Mouse (Mus musculus) lung, embryonic 15.5 days (tissue): ENCODE data around the gene Ppil1. TPM values are rescaled to one million over a fixed set of nuclear protein-coding genes. Genes with fewer than 3 reads are reported as not detected.
"Not testable (repeated sequence)": the region's sequence is repeated elsewhere in the genome, so short reads cannot be mapped to it uniquely, and the experiment has no call there.

Experiments
- ATAC-seq: fragments of 200-750 bp; cut with Nextera tagmentation; 2 replicates; pipeline ENCODE4 v1.8.0; 2017; ENCODE audit warnings: moderate number of reproducible peaks, borderline replicate concordance; ENCODE audit not compliant: low FRiP score, low TSS enrichment; ENCODE audit errors: extremely low read depth
- H3K27ac ChIP-seq: fragments of 300-500 bp; sonication (generic); 2 replicates; pipeline ENCODE4 v1.5.1; 2015; ENCODE audit warnings: moderate library complexity, mild to moderate bottlenecking, inconsistent platforms
- H3K27me3 ChIP-seq: fragments of 300-500 bp; sonication (generic); 2 replicates; pipeline ENCODE4 v1.6.1; 2015; ENCODE audit warnings: inconsistent platforms
- H3K36me3 ChIP-seq: fragments of 300-500 bp; sonication (generic); 2 replicates; pipeline ENCODE4 v1.6.1; 2015; ENCODE audit warnings: inconsistent platforms
- H3K4me1 ChIP-seq: fragments of 300-500 bp; sonication (generic); 2 replicates; pipeline ENCODE4 v1.6.1; 2015; ENCODE audit warnings: inconsistent platforms
- H3K4me2 ChIP-seq: fragments of 300-500 bp; sonication (generic); 2 replicates; pipeline ENCODE4 v1.6.1; 2015; ENCODE audit warnings: inconsistent platforms, mild to moderate bottlenecking, moderate library complexity
- H3K4me3 ChIP-seq: fragments of 300-500 bp; sonication (generic); 2 replicates; pipeline ENCODE4 v1.5.1; 2015; ENCODE audit warnings: mild to moderate bottlenecking, inconsistent platforms
- H3K9ac ChIP-seq: fragments of 300-500 bp; sonication (generic); 2 replicates; pipeline ENCODE4 v1.6.1; 2015; ENCODE audit warnings: inconsistent platforms
- H3K9me3 ChIP-seq: fragments of 300-500 bp; sonication (generic); 2 replicates; pipeline ENCODE4 v1.6.1; 2016; ENCODE audit warnings: inconsistent platforms
- WGBS: fragments of 180-500 bp; shearing (Covaris S2); methylation state at CpG from one replicate; pipeline ENCODE4 v1.1.7; 2015; 5-methylcytosine and 5-hydroxymethylcytosine counted together
- polyA plus RNA-seq: library from polyadenylated mRNA; unstranded; fragments of >200 nt; fragmentation: Nextera tagmentation; extraction: Ambion mirVana; gene quantifications from 2 replicates; pipeline ENCODE4 v1.2.1, GENCODE M21; 2015

Ppil1 gene
- polyA plus RNA-seq, 1 experiment from 2014 or later = 174 TPM

- Histone ChIP-seq H3K27ac (no peak overlapping the region), H3K9ac (no peak overlapping the region), H3K4me3 (no peak overlapping the region), H3K4me1 (peaks cover 68% of the 10 kb centered on the region), H3K27me3 (no peaks in the 10 kb centered on the region), H3K9me3 (no peaks in the 10 kb centered on the region), H3K4me2 (no peak overlapping the region), H3K36me3 (peaks cover 30% of the 10 kb centered on the region)
- no peak for ATAC-seq
- 86% methylated on average over 15 of the region's 15 CpGs for WGBS
Observed at GRCm38 (mm10) chr17:29260501-29260900, 3.5 kb downstream of the Ppil1 start.

- no peaks in the 10 kb centered on the region for H3K27me3 ChIP-seq
- no peak overlapping the region for H3K4me2 ChIP-seq
- ATAC-seq = 0 out of 2 replicates have a peak, but pooled peaks have one; percentile 36
- 6% methylated on average over 3 of the region's 3 CpGs for WGBS
- peaks cover 65% of the 10 kb centered on the region for H3K4me1 ChIP-seq
- no peaks in the 10 kb centered on the region for H3K9me3 ChIP-seq
- H3K36me3 ChIP-seq = peaks cover 38% of the 10 kb centered on the region
- no peak overlapping the region for H3K9ac ChIP-seq
- no peak overlapping the region for H3K4me3 ChIP-seq
- H3K27ac ChIP-seq = peak overlapping the region; percentile 67
Observed at GRCm38 (mm10) chr17:29259489-29259888, 4.5 kb downstream of the Ppil1 start.

GRCm38 (mm10) chr17:29258921-29259320 is 5.1 kb downstream of the Ppil1 start:
- Histone ChIP-seq H3K4me3 (no peak overlapping the region), H3K9ac (no peak overlapping the region), H3K4me2 (no peak overlapping the region), H3K9me3 (no peaks in the 10 kb centered on the region), H3K27ac (peak overlapping the region; percentile 67), H3K4me1 (peaks cover 65% of the 10 kb centered on the region), H3K36me3 (peaks cover 40% of the 10 kb centered on the region), H3K27me3 (no peaks in the 10 kb centered on the region)
- no peak for ATAC-seq
- 96% methylated on average over 2 of the region's 2 CpGs for WGBS

GRCm38 (mm10) chr17:29258025-29258558 is 5.9 kb downstream of the Ppil1 start:
- Histone ChIP-seq H3K9me3 (no peaks in the 10 kb centered on the region), H3K4me2 (no peak overlapping the region), H3K36me3 (peaks cover 44% of the 10 kb centered on the region), H3K9ac (no peak overlapping the region), H3K4me1 (peaks cover 67% of the 10 kb centered on the region), H3K27ac (peak overlapping the region; percentile 67), H3K4me3 (no peak overlapping the region), H3K27me3 (no peaks in the 10 kb centered on the region)
- ATAC-seq = no peak; the same call in 1 of the 2 replicates
- WGBS = 56% methylated on average over 10 of the region's 10 CpGs

- Histone ChIP-seq H3K4me3 (no peak overlapping the region), H3K4me2 (no peak overlapping the region), H3K27me3 (no peaks in the 10 kb centered on the region), H3K9ac (no peak overlapping the region), H3K27ac (peak overlapping the region; percentile 67), H3K9me3 (no peaks in the 10 kb centered on the region), H3K4me1 (peaks cover 69% of the 10 kb centered on the region), H3K36me3 (peaks cover 46% of the 10 kb centered on the region)
- 79% methylated on average over 10 of the region's 10 CpGs for WGBS
- no peak for ATAC-seq
Observed at GRCm38 (mm10) chr17:29257001-29257511, 6.9 kb downstream of the Ppil1 start.

- H3K4me3 ChIP-seq = no peak overlapping the region
- ATAC-seq = no peak
- H3K36me3 ChIP-seq = peaks cover 47% of the 10 kb centered on the region
- H3K9ac ChIP-seq = no peak overlapping the region
- H3K4me2 ChIP-seq = no peak overlapping the region
- H3K4me1 ChIP-seq = peaks cover 69% of the 10 kb centered on the region
- H3K27me3 ChIP-seq = no peaks in the 10 kb centered on the region
- peak overlapping the region; percentile 67; the same call in 1 of the 2 replicates for H3K27ac ChIP-seq
- WGBS = 72% methylated on average over 6 of the region's 6 CpGs
- H3K9me3 ChIP-seq = no peaks in the 10 kb centered on the region
Observed at GRCm38 (mm10) chr17:29256507-29256906, 7.5 kb downstream of the Ppil1 start.

- H3K4me3 ChIP-seq, H3K9me3 ChIP-seq, H3K27ac ChIP-seq, ATAC-seq, H3K4me2 ChIP-seq, H3K27me3 ChIP-seq, H3K9ac ChIP-seq: not testable (repeated sequence)
- peaks cover 50% of the 10 kb centered on the region for H3K36me3 ChIP-seq
- peaks cover 74% of the 10 kb centered on the region for H3K4me1 ChIP-seq
- WGBS = 91% methylated on average over 6 of the region's 6 CpGs
Observed at GRCm38 (mm10) chr17:29254784-29255183, 9.2 kb downstream of the Ppil1 start.

- peaks cover 72% of the 10 kb centered on the region for H3K4me1 ChIP-seq
Observed at GRCm38 (mm10) chr17:29253684-29254083, 10.3 kb downstream of the Ppil1 start.

GRCm38 (mm10) chr17:29253236-29253635 is 10.8 kb downstream of the Ppil1 start:
- Histone ChIP-seq H3K27me3 (no peaks in the 10 kb centered on the region), H3K9me3 (no peaks in the 10 kb centered on the region), H3K4me1 (peaks cover 70% of the 10 kb centered on the region), H3K36me3 (peaks cover 53% of the 10 kb centered on the region), H3K9ac (no peak overlapping the region), H3K4me3 (no peak overlapping the region), H3K27ac (no peak overlapping the region), H3K4me2 (no peak overlapping the region)
- 84% methylated on average over 2 of the region's 2 CpGs for WGBS
- no peak for ATAC-seq

More at GRCm38 (mm10) chr17:29253684-29254083, 10.3 kb downstream of the Ppil1 start:
- WGBS = 66% methylated on average over 9 of the region's 9 CpGs
- Histone ChIP-seq H3K9me3 (no peaks in the 10 kb centered on the region), H3K4me2 (no peak overlapping the region), H3K27ac (0 out of 2 replicates have a peak overlapping the region, but pooled peaks have one; percentile 24), H3K27me3 (no peaks in the 10 kb centered on the region), H3K36me3 (peaks cover 53% of the 10 kb centered on the region), H3K9ac (peak overlapping the region; percentile 13; the same call in 1 of the 2 replicates), H3K4me3 (no peak overlapping the region)
- no peak for ATAC-seq

GRCm38 (mm10) chr17:29251608-29252390 is 12.2 kb downstream of the Ppil1 start:
- Histone ChIP-seq H3K27me3 (no peaks in the 10 kb centered on the region), H3K4me2 (no peak overlapping the region; the same call in 1 of the 2 replicates), H3K27ac (peak overlapping the region; percentile 88), H3K9me3 (no peaks in the 10 kb centered on the region), H3K36me3 (peaks cover 39% of the 10 kb centered on the region), H3K4me3 (no peak overlapping the region), H3K4me1 (peaks cover 58% of the 10 kb centered on the region), H3K9ac (no peak overlapping the region)
- peak; percentile 39; the same call in 1 of the 2 replicates for ATAC-seq
- WGBS = 49% methylated on average over 15 of the region's 15 CpGs

- Histone ChIP-seq H3K4me1 (peaks cover 60% of the 10 kb centered on the region), H3K27ac (peak overlapping the region; percentile 88; the same call in 1 of the 2 replicates), H3K36me3 (peaks cover 39% of the 10 kb centered on the region)
- ATAC-seq, H3K9ac ChIP-seq, H3K4me3 ChIP-seq, H3K27me3 ChIP-seq, H3K9me3 ChIP-seq, H3K4me2 ChIP-seq: not testable (repeated sequence)
- 71% methylated on average over 14 of the region's 14 CpGs for WGBS
Observed at GRCm38 (mm10) chr17:29251006-29251405, 13.0 kb downstream of the Ppil1 start.

GRCm38 (mm10) chr17:29249512-29249911 is 14.5 kb downstream of the Ppil1 start:
- Histone ChIP-seq H3K4me3 (no peak overlapping the region), H3K4me1 (peaks cover 73% of the 10 kb centered on the region), H3K36me3 (peaks cover 29% of the 10 kb centered on the region), H3K4me2 (no peak overlapping the region), H3K27me3 (no peaks in the 10 kb centered on the region), H3K9me3 (no peaks in the 10 kb centered on the region), H3K9ac (no peak overlapping the region), H3K27ac (peak overlapping the region; percentile 24; the same call in 1 of the 2 replicates)
- WGBS = 52% methylated on average over 9 of the region's 9 CpGs
- no peak for ATAC-seq
